Mouse (Mus musculus) cerebellum, adult 9-10 months (tissue): ENCODE measurements at regions not wholly inside any gene's neighbourhood (a gene's known extent, or its start where the extent isn't known, plus 50 kb on each side); places are given as distances from the start of the nearest gene placed in this dataset.

ENCODE experiments used
- DNase-seq: peaks from one replicate; pipeline ENCODE4 v3.0.0; 2022

- no peak for DNase-seq
Measured at GRCm38 (mm10) chr4:99348674-99349073, 53.0 kb downstream of the Gm12689 start.

DNA sequence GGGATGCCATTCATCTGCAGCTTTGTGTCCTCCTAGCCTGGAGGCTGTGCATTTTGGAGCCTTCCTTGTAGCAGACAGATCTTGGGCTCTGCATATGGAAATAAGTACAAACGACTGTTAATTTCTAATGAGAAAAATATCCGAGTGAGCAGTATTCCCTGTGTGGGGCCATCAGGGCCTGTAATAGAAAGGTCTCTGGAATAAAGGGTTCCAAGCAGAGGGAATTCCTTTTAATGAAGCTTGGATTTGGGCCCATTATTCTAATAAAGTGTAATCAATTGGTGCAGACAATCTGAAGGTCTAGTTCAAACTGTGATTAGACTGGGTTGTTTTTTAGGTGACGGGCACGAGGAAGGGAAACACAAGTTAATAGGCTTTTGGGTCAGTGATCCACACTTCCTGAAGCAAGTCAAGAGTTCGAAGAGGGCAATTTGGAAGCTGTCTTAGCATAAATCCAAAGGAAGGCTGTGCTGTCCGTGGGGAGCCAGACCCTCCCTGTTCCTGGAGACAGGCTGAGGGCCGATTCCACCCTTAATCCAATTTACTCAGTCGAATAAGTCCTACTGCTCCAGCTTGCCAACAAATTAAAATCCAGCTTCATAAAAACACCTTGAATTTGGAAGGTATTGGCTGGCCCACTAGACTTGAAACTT is 57.5 kb downstream of the Gm12689 start:
- DNase-seq: no peak

- DNase-seq: no peak
Measured at GRCm38 (mm10) chr4:99354241-99354640, 58.5 kb downstream of the Gm12689 start.

- no peak for DNase-seq
Measured at GRCm38 (mm10) chr4:99354835-99355234, 59.1 kb downstream of the Gm12689 start.

GRCm38 (mm10) chr4:99368036-99368435 is 72.3 kb downstream of the Gm12689 start:
- no peak for DNase-seq

DNA sequence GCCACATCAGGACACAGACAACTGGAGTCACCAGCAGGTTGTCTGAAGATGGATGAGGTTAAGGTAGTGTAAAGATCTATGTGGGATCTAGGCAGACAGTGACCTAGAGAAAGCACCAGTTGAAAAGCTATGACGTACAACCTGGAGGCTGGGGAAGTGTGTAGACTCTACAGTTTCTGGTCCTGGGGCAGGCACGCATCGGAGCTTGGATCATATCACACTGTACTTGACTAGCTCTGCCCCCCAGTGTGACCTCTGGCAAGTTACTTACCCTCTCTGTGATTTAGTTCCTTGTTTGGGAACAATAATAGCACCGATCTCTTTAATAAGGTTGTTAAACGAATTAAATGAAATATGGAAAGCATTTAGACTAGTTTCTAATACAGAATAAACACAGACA is 75.5 kb downstream of the Gm12689 start:
- no peak for DNase-seq

- no peak for DNase-seq
Measured at GRCm38 (mm10) chr4:99376171-99376570, 80.5 kb downstream of the Gm12689 start.

DNA sequence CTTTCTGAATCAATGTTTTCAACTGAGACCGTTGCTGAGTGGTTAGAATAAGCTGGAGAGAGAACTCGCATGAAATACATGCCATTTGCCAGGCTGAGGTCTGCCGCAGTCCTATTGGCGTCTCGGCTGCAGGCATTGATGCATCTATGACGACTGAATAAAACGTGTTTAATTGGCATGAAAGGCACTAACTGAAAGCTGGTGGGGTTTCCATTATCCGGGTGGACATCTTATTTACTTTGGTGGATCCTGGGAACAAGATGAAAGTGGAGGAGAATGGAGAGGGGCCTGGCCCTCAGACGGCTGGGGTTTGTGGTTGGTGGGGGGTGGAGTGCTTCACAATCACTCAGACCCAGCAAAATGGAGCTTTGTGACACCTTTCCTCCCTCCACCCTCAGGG is 81.2 kb downstream of the Gm12689 start:
- no peak for DNase-seq

DNA sequence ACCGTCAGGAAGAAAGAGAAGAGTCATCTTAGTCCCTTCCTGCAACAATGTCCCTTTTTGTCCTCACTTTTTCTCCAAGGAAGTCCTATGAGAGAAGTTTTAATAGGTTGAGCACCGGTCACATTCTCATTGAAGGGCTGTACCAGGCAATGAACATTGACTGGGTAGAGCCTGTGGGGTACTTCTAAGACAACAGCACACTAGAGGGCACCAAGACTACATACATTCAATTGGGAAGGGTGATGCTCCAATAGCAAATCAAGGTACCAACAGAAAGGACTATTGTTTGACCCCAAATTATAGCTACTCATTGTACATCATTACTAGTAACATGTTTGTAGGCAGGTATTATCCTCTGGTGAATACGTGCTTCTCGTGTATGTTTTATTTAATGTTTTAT is 84.3 kb downstream of the Gm12689 start:
- peak; percentile 4 for DNase-seq

GRCm38 (mm10) chr4:99385381-99385780 is 89.7 kb downstream of the Gm12689 start:
- DNase-seq: no peak

- DNase-seq: no peak
Measured at GRCm38 (mm10) chr4:99389428-99389827, 93.7 kb downstream of the Gm12689 start.

DNA sequence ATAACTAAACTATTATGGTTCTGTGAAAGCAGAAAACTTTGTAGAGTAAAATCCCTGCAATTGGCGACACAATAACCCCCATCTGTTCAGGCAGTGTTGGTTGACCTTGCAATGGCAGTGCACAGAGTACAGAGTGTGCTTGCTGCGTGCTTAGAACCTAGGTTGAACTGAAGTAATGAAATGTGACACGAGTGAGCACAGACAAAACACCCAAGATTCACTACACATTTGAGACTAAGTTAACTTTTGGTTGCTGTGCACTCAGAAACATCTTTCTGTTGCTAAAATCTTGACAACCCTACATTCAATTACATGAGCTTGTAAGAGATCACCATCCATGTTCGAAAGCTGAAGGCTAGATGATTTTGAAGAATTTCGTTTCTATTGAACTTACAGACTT is 97.3 kb downstream of the Gm12689 start:
- DNase-seq: no peak

- no peak for DNase-seq
Measured at GRCm38 (mm10) chr4:99394244-99394643, 98.5 kb downstream of the Gm12689 start.

GRCm38 (mm10) chr4:99407466-99407865 is 111.8 kb downstream of the Gm12689 start:
- DNase-seq: no peak

GRCm38 (mm10) chr4:99423449-99423848 is 127.7 kb downstream of the Gm12689 start:
- no peak for DNase-seq

DNA sequence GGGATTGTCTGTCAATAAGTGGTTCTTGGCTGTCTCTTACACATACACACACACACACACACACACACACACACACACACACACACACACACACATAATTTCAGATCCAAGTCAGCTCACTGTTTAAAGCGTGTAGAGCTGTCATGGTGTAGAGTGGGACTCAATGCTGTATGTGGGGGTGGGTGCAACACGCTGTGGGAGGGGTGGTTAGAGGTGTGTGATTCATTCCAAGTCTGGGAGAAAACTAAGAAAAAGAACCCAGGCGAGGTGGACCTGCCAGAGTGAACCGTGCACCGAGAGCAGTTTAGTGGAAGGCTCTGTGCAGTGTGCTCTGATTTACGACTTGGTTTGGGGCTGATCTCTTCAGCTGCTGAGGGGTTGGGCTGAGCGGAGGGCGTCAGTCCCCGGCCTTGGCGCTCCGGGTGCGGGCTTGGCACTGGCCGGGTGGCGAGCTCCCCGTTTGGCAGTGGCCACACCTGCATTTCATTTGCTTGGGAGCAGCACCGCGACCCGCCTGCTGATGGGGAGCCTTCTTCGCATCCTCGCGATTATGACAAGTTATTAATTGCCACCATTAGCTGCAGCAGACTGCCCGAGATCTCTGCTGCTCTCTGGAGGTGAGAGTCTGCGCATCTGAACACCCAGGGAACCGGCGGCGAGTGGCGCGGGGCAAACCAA is 149.5 kb downstream of the Gm12689 start:
- no peak for DNase-seq

DNA sequence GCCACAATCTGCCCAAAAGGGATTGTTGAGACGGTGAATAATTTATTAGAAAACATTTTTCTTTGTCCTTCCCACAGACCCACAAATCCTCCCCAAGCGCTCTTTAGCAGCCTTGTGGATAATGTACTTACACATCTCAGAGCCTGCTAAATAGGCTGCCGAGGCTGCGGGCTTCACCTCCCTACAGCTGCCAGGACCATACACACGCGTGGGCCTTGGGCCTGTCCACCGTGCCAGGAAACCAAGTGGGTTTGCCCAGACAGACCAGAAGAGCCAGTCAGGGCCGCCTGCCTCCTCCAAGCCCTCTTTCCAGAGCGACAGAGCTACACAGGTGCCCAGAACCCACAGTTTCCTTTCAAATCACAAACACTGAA is 150.0 kb downstream of the Gm12689 start:
- no peak for DNase-seq

- DNase-seq: no peak
Measured at GRCm38 (mm10) chr4:99458984-99459383, 163.3 kb downstream of the Gm12689 start.

DNA sequence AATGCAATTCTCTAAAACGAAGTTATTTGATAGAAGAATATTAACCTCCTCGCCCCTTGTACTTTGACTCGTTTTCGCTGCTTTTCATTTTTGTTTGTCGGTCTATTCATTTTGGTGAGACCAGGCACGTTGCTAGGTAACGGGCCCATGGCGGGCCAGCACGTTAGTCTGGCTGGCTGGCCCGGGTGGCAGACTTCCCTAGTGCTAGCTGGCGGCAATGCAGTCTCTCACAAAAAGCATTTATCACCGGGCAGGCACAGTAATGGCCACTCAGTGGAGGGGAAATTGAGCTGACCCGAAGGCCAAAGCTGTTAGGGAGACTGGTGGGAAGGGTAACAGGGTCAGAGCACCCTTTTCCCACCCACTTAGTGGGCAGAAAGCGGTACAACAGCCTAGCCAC is 163.7 kb downstream of the Gm12689 start:
- peak; percentile 32 for DNase-seq

GRCm38 (mm10) chr4:99465493-99465892 is 169.8 kb downstream of the Gm12689 start:
- DNase-seq: no peak

DNA sequence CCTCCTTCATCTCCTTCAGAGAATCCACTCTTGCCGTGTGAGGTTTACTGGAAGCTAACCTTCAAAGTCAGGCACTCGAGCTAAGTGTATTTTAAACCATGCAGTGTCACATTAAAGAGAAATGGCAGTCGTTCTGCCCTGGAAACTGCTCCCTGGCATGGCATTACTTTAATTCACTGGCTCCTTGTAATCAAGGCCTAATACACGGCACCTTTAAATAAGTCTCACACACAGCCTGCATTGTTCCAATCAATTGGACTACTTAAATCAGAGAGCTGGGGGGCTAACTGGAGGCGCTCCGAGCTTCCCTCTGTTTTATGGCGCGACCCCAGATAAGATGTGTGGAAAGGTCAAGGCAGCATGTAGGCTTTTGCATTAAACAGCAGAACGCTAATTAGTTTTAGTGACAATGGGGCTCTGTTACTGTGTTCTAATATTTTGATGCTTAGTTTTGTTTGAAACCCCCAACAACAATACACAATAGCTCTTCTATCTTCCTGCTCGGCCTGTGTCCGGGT is 180.1 kb downstream of the Gm12689 start:
- DNase-seq: no peak

- no peak for DNase-seq
Measured at GRCm38 (mm10) chr4:99484271-99484670, 171.8 kb upstream of the Foxd3 start.

DNA sequence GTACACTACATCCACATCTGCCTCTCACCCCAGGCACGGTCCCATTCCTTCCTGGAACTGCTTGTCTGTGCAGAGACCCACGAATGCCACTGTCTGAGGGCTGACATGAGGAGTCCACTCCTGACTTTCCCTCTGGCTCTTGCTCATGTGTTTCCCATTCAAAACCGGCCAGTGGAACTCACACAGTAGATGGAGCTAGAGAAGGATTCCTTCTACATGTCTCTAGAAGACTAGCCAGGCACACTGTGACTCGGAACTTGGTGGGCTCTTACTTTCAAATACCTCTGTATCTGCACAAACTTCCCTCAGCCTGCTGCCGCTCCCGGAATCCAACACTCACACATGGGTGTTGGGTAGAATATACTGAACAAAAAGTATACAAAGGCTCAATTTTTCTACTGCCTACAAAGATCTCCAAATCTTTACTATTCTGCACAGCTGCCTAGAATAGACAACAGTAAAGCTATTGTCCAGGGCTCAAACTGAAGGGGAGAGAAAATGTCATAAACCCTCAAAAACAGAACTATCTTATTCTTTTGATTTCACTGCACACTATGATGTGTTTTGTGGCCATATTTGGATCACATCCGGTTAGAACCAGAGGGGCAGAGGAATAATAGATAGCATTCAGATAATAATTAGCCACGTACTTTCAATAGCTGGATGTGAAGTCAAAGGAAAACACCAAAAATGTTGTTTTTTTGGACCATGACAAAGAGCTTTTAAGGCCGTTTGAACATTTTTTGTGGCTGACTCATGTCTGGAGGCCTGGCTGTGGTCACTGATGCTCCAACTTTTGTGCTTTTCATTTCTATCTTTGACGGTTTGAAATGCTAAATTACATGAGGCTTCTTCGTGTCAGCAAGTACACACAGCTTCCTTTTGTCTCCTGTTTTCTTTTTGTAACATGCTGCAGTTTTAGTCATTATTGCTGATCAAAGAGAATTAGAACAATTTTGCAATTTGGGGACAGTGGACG is 164.3 kb upstream of the Foxd3 start:
- DNase-seq: no peak
